Mouse (Mus musculus) G1E (cell line): ENCODE results near the gene Dnajb5. TPM values are rescaled to one million over a fixed set of nuclear protein-coding genes. Genes with fewer than 3 reads are reported as not detected.

Source experiments
- ATAC-seq: 2 replicates; pipeline ENCODE4 v1.8.0; 2016; ENCODE audit warnings: mild to moderate bottlenecking; ENCODE audit not compliant: insufficient number of reproducible peaks, poor library complexity, low FRiP score, severe bottlenecking; ENCODE audit errors: extremely low read depth
- DNase-seq: peaks from one replicate; pipeline ENCODE4 v3.0.0; 2012; ENCODE audit warnings: low spot score
- H3K27me3 ChIP-seq: 2 replicates; pipeline ENCODE4 v1.6.1; 2012; ENCODE audit warnings: mild to moderate bottlenecking, low read length, inconsistent platforms; ENCODE audit not compliant: insufficient read depth
- H3K36me3 ChIP-seq: replicated peaks from 2 replicates; pipeline ENCODE3; 2012; ENCODE audit warnings: mild to moderate bottlenecking, inconsistent platforms
- H3K4me1 ChIP-seq: 2 replicates; pipeline ENCODE4 v1.6.1; 2012; ENCODE audit warnings: low read depth, low read length, inconsistent platforms, mixed read lengths; ENCODE audit not compliant: insufficient read depth
- H3K4me3 ChIP-seq: 2 replicates; pipeline ENCODE4 v1.5.1; 2012; ENCODE audit warnings: low read depth, mild to moderate bottlenecking, inconsistent platforms, low read length, moderate library complexity, mixed read lengths
- H3K9me3 ChIP-seq: replicated peaks from 2 replicates; pipeline ENCODE4 v1.6.1; 2012; ENCODE audit warnings: inconsistent platforms
- CTCF ChIP-seq: IDR thresholded peaks from 2 replicates; pipeline ENCODE4 v1.5.1; 2012; ENCODE audit warnings: low read depth, low read length, inconsistent platforms, mixed read lengths
- GATA1 ChIP-seq: IDR thresholded peaks from 2 replicates; pipeline ENCODE4 v1.6.1; 2012; ENCODE audit warnings: borderline replicate concordance, low read length, inconsistent platforms, mixed read lengths
- GATA2 ChIP-seq: IDR thresholded peaks from 2 replicates; pipeline ENCODE4 v1.6.1; 2012; ENCODE audit warnings: low read depth, low read length, inconsistent platforms, borderline replicate concordance
- POLR2AphosphoS5 ChIP-seq: IDR thresholded peaks from 2 replicates; pipeline ENCODE4 v1.6.1; 2012; ENCODE audit warnings: low read depth, low read length, inconsistent platforms; ENCODE audit not compliant: insufficient replicate concordance
- TAL1 ChIP-seq: conservative IDR thresholded peaks from 2 replicates; pipeline ENCODE4 v1.6.1; 2012; ENCODE audit warnings: low read depth, low read length, inconsistent platforms, mixed read lengths
- polyA plus RNA-seq: library from polyadenylated mRNA; stranded (reverse); fragments of >175 nt; gene quantifications from 2 replicates; pipeline ENCODE4 v1.2.3, GENCODE M21; 2012
- total RNA-seq, 2 experiments: library from RNA; stranded (forward) in 1 of 2; stranded (reverse) in 1 of 2; fragments of 200-1000 nt in 1 of 2; fragments of >200 nt in 1 of 2; fragmentation: Nextera tagmentation in 1 of 2; gene quantifications; 2 replicates each; pipeline ENCODE4 v1.2.3; 2014 to 2017

Dnajb5 gene
- total and polyA plus RNA-seq, 3 experiments, result 1.2 to 7.5 (median 1.5) TPM

GRCm38 (mm10) chr4:42957979-42958378 is 8.4 kb downstream of the Dnajb5 start:
- ATAC-seq (no peak), DNase-seq (no peak)
- no peak for TF ChIP-seq TAL1
- TF ChIP-seq GATA2, result no peak
- no peak for TF ChIP-seq POLR2AphosphoS5
- TF ChIP-seq GATA1, result no peak

GRCm38 (mm10) chr4:42958942-42959341 is 9.3 kb downstream of the Dnajb5 start:
- DNase-seq (no peak), ATAC-seq (no peak)
- Histone ChIP-seq H3K4me3 (no peak overlapping the region), H3K4me1 (peaks cover 29% of the 10 kb centered on the region), H3K27me3 (peaks cover 14% of the 10 kb centered on the region), H3K36me3 (peaks cover 12% of the 10 kb centered on the region), H3K9me3 (no peaks in the 10 kb centered on the region)
- no peak for TF ChIP-seq TAL1
- TF ChIP-seq GATA1, result no peak
- TF ChIP-seq POLR2AphosphoS5, result no peak
- no peak for TF ChIP-seq GATA2
- TF ChIP-seq CTCF, result no peak

More at GRCm38 (mm10) chr4:42957979-42958378, 8.4 kb downstream of the Dnajb5 start:
- no peak overlapping the region for H3K4me3 ChIP-seq
- H3K36me3 ChIP-seq, result peaks cover 17% of the 10 kb centered on the region
- H3K9me3 ChIP-seq, result no peaks in the 10 kb centered on the region
- peaks cover 36% of the 10 kb centered on the region for H3K4me1 ChIP-seq
- peaks cover 10% of the 10 kb centered on the region for H3K27me3 ChIP-seq

- H3K4me3 ChIP-seq, result no peak overlapping the region
- ATAC-seq, result no peak
- H3K36me3 ChIP-seq, result peaks cover 12% of the 10 kb centered on the region
These were observed 9.8 kb downstream of the Dnajb5 start for GRCm38 (mm10) chr4:42959382-42959781.

GRCm38 (mm10) chr4:42961592-42961991 is 12.0 kb downstream of the Dnajb5 start:
- no peak for DNase-seq

More at GRCm38 (mm10) chr4:42959382-42959781, 9.8 kb downstream of the Dnajb5 start:
- TF ChIP-seq TAL1, result no peak
- no peak for TF ChIP-seq GATA2
- TF ChIP-seq GATA1, result no peak
- TF ChIP-seq CTCF, result no peak
- no peak for TF ChIP-seq POLR2AphosphoS5
- no peak for DNase-seq
- H3K27me3 ChIP-seq, result peaks cover 15% of the 10 kb centered on the region
- H3K9me3 ChIP-seq, result no peaks in the 10 kb centered on the region
- H3K4me1 ChIP-seq, result peaks cover 24% of the 10 kb centered on the region

GRCm38 (mm10) chr4:42963480-42963879 is 13.9 kb downstream of the Dnajb5 start:
- Histone ChIP-seq H3K27me3 (peaks cover 29% of the 10 kb centered on the region), H3K9me3 (no peaks in the 10 kb centered on the region), H3K4me3 (no peak overlapping the region), H3K4me1 (peaks cover 20% of the 10 kb centered on the region), H3K36me3 (no peaks in the 10 kb centered on the region)
- TF ChIP-seq CTCF, result no peak
- TF ChIP-seq POLR2AphosphoS5, result no peak
- TF ChIP-seq TAL1, result no peak
- no peak for TF ChIP-seq GATA2
- TF ChIP-seq GATA1, result no peak
- ATAC-seq (no peak), DNase-seq (no peak)

More at GRCm38 (mm10) chr4:42961592-42961991, 12.0 kb downstream of the Dnajb5 start:
- ATAC-seq, result no peak; the same call in 1 of the 2 replicates
- H3K36me3 ChIP-seq, result peaks cover 9% of the 10 kb centered on the region
- TF ChIP-seq CTCF (peak; percentile 83), GATA2 (no peak)
- no peak overlapping the region for H3K4me3 ChIP-seq
- peaks cover 34% of the 10 kb centered on the region for H3K4me1 ChIP-seq
- H3K9me3 ChIP-seq, result no peaks in the 10 kb centered on the region
- H3K27me3 ChIP-seq, result peaks cover 24% of the 10 kb centered on the region

GRCm38 (mm10) chr4:42965039-42965719 is 15.6 kb downstream of the Dnajb5 start:
- H3K27me3 ChIP-seq, result peaks cover 40% of the 10 kb centered on the region
- TF ChIP-seq TAL1 (no peak), CTCF (peak; percentile 60; the same call in 1 of the 2 replicates)
- peak; percentile 24 for DNase-seq
- H3K9me3 ChIP-seq, result no peaks in the 10 kb centered on the region
- no peaks in the 10 kb centered on the region for H3K36me3 ChIP-seq
- H3K4me1 ChIP-seq, result peaks cover 15% of the 10 kb centered on the region
- no peak overlapping the region; the same call in 1 of the 2 replicates for H3K4me3 ChIP-seq
- peak; percentile 40 for ATAC-seq

DNA sequence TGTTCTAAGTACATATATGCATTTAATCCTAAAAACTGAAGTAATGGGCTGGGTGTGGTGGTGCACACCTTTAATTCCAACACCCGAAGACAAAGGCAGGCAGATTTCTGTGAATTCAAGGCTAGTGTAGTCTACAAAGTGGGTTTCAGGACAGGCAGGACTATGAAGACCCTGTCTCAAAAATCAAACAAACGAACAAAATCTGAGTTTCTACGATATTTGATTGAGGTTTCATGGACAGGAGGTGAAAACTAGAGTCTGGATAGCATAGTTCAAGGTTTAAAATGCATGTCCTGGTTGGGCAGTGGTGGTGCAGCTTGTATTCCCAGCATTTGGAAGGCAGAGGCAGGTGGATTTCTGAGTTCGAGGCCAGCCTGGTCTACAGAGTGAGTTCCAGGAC is 19.7 kb downstream of the Dnajb5 start, which contains the start of gene 1700022I11Rik:
Gene 1700022I11Rik, plus strand, starts transcription at position 301 of the 400 bp plus-strand sequence.
- DNase-seq (no peak), ATAC-seq (no peak)
- Histone ChIP-seq H3K9me3 (no peaks in the 10 kb centered on the region), H3K4me3 (no peak within 1 kb of the TSS), H3K4me1 (peaks cover 15% of the 10 kb centered on the region), H3K36me3 (no peaks in the 10 kb centered on the region), H3K27me3 (peaks cover 46% of the 10 kb centered on the region)
- TF ChIP-seq GATA2 (no peak), TAL1 (no peak), CTCF (no peak), GATA1 (no peak), POLR2AphosphoS5 (no peak)
